Mouse (Mus musculus) brain, embryonic 18.5 days (tissue): ENCODE data around the gene Uxs1.

Experiments
- DNase-seq: peaks from one replicate; pipeline ENCODE4 v3.0.0-alpha.2; 2012; ENCODE audit warnings: low read depth, low spot score

The Uxs1 gene

DNA sequence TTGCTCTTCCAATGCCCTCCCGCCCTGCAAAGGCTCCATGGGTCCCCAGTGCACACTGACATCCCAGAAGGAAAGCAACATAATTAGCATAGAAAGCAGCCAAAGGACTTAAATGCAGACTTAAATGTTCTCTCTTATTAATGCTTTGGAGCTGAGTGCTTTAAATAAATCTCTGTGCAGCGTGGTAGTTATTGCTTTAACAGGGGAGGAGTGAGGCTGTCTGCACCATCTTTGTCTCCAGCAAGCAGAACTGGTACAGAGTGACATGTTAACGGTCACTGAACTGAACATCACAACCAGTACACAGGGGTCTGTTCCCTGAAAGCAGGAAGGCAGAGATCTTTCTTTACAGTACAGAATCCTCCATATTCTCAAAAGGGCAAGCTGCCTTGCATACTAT lies 29.6 kb downstream of the Uxs1 start:
- no peak for DNase-seq

DNA sequence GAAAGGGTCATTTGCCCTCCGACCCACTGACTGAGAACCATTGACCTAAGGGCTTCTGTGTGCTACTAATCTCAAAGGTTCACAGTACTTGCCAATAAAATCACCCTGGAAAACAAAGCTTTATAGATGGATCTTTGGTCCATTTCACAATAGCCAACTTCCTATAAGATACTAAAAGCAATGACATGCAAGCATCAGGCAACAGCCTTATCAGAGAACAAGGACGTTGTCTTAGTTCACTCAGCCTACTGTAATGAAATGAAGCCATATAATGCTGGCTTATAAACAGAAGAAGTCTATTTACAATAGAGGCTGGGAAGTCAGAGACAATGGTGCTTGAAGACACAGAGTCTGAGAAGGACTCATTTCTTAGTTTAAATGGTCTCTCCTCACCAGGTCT lies 37.8 kb downstream of the Uxs1 start:
- DNase-seq = no peak

DNA sequence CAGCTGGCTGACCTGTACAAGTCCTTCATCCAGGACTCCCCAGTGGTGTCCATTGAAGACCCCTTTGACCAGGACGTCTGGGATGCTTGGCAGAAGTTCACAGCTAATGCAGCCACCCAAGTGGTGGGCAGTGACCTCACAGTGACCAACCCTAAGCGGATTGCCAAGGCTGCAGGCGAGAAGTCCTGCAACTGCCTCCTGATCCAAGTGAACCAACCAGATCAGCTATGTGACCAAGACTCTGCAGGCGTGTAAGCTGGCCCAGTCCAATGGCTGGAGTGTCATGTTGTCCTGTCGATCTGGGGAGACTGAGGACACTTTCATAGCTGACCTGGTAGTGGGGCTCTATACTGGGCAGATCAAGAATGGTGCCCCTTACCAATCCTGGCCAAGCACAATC lies 40.9 kb downstream of the Uxs1 start:
- no peak for DNase-seq

DNA sequence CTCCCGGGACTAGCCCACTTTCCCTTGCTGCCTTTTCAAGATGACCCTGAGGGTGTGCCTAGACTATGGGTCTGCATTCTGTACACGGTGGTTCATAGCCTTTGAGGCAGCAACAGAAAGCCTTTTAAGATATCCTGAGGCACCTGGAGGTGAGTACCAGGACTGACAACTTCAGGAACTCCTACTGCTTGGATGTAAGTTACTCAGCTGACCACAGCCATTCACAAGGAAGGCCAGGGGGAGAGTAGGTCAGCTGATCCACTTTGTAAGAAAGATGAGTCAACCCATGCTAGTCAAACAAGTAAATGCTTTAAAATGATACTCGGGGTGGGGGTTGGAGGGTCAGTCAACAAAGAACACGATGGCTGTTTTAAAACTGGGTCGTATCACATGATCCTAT lies 42.3 kb downstream of the Uxs1 start:
- no peak for DNase-seq

DNA sequence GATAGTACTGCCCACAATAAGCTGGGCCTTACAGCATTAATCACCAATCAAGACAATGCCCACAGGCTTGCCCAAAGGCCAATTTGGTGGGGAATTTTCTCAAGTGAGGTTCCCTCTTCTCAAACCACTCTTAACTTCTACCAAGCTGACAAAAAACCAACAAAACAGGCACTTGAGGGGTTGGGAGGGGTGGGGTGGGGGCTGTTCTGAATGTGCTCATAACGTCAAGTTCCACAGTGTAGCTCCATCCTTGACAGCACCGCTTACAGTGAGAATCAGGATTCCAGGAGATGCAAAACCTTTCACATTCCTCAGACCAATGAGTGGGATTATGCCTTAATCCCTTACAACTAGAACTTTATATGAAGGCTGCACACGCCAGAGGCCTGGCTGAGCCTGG lies 44.4 kb downstream of the Uxs1 start:
- DNase-seq = no peak

DNA sequence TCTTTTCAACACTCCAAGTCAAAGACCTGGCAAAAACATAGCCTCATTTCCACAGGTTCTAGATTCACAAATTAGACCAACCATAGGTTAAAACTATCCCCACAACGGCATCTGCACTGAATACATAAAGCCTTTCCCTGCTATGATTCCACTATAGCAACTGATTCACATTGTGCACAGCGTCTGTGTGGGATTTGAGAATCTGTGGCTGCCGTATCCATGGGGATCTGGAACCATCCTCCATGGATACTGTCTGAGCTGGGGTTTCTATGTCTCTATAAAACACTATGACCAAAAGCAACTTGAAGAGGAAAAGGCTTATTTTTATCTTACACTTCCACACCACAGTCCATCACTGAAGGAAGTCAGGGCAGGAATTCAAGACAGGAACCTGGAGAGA lies 44.9 kb downstream of the Uxs1 start:
- DNase-seq = no peak

DNA sequence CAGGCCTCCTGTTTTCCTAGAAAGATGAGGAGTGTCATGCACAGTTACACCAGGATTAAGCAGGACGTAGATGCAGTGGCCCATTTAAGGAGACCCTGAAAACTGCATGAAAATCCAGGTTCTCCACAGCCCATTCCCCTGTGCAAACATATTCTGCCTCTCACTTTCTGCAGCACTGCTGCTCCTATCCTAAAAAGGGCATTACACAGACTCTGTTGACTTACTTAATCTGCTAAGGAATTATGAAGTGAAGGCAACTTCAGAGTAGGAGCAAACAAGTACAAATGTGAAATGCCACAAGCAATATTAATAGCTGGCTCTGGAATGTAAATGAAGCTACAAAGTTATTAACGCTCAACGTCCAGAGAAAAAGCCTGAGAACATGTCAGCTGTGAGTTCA lies 45.9 kb downstream of the Uxs1 start:
- no peak for DNase-seq

DNA sequence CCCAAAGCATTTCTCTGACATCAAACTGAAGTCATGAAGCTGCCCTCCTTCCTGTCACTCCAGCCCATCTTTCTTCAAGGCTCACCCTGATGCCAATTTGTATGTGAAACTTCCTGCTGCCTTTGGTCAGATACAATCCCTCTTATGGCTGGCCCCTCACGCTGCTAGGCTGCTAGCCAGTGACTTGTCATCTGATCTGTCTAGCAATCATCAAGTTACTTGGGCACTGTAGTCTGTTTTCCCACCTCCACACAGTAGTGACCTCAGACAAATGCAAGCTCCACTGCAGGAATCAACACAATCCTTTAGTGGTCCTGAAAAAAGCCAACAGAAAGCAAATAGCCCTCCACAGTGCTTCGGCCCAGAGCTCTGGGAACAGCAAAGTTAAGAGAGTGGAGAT lies 46.4 kb downstream of the Uxs1 start:
- DNase-seq = no peak

DNA sequence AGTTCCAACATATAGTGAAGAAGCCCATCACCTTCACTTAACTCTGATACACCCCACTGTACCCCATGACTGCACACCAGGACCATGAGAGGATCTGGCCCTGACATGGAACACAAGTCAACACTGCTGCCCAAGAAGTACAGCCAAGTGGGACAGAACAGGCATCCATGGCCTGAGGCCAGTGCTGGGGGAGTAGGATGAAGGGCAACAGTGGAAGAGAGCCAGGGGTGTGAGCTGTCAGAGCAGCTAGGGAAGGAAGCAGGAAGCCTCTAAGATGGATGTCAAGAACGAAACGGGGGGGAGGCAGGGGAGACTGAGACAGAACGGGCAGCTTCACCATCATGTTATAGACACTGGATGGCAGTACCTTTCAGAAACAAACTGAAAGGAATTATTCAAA lies 51.5 kb downstream of the Uxs1 start:
- DNase-seq = no peak

DNA sequence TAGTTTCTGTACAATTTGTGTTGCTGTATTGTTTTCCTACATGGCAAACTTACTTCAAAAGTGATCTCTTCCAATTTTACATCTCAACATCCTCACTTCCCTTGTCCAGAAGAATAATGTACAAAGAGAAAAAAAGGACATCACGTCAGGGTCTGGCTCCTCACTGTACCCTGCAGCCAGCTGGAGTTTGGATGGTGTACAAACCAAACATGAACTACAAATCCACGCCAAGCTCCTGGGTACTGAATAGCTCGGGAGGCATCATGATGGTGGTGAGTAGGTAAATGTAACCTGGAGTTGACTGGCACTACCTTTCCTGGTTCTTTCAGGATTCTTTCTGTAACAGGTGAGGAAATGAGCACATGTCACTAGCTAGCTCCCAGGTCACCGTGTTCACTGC lies 53.5 kb downstream of the Uxs1 start:
- no peak for DNase-seq

DNA sequence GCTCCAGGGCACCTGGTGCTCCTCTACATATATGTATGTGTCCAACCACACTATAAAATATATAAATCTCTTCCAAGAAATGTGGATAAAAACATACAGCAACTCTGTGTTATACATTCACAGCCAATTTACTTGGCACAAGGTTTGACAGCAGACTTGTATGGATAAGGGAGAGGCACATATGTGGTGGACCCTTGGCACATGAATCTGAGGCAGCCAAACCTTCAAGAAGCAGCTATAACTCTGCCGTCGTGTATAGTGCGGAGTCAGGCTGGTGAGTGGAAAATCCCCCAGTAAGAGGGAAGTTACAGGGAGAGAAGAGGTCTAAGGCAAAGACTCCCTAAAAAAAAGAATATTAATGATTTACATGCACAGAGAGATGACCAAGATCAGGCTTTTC lies 54.9 kb downstream of the Uxs1 start:
- DNase-seq = peak; percentile 16

DNA sequence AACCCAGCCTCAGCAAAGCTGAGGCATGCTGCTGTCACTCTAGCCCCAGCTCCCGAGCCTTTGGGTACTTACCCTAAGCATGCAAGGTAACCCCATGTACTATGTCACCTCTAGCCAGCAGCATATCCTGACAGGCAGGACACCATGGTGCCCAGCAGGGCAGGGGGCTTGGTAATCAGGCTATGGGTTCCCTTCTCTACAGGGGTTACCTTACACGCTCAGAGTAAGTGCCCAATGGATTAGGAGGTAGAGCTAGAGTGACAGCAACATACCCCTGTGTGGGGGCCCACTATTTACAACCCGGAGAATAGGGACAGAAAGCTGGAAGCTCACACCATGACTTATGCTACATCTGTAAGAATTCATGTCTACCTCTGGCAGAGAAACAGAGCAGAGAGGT lies 57.6 kb downstream of the Uxs1 start:
- DNase-seq = no peak

DNA sequence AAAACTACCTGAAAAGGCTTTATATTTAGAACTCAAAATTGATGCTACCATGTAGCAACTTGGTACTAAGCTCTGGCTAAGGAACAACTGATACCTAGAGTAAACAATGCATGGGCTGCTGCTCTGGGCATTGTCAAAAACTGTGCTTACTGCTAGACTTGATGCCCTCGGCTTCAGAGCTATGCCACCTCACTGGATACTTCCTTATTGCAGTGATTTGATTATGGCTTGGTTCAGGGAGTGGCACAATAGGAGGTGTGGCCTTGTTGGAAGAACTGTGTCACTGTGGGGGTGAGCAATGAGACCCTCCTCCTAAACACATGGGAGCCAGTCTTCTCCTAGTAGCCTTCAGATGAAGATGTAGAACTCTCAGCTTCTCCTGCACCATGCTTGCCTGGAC lies 58.3 kb downstream of the Uxs1 start:
- DNase-seq = no peak

DNA sequence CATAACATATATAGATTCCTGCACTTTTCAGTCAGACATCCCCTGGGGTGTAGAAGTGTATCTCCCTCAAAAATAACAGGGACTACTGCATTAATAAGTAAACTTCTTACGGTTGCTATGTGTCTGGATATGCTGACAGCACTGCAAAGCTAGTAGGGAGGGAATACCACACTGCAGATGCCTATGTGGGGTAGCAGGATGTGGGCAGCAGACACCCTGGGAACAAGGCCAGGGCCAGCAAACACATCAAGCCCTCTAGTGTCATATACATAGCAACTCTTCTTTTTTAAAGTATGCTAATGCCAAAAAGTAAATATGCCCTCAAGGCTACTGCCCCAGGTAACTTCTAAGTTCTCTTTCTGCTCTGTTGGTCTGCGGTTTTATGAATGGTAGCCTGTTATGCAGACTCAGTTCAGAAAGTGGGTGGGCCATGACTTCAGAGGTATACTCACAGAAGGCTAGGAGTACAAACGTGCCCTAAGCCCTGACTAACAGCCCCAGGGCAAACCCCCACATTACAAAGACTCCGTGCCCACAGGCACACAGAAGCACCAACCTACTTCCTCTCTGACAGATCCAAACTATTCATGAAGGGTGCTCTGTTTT lies 59.1 kb downstream of the Uxs1 start:
- DNase-seq = no peak

DNA sequence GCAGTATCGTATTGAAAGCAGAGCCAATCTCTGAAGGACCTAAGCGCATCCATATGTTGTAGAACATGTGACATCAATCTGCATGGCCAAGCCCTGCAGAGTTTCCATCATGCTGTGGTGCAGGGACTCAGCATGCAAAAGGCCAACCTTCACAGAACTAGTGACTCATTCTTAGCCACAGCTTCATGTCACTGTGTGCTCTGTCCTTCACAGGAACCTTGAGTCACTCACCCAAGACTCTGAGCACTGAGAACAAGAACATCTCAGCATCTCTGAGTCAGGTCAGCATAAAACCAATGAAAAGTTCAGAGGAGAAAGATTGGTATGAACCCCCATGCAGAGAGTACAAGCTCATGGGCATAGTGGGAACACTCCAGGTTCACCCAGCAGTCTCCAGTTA lies 61.3 kb downstream of the Uxs1 start:
- DNase-seq = no peak

DNA sequence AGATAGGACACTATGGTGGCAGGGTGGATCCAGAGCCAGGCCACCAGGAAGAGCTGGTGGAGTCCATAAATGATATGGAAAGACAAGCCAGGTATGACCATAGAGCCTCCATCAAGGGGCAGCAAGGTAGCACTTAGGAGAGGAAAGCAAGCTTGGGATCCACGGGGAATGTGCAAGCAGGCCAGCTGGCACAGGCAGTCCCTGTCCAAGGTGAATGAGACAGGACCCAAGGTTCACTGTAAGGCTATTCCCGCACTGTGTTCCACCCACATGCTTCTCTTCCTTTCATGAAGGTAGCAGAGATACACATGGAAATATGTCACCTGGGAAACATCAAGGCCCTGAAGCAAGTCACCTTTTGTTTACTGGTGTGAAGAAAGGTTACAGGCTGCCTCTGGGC lies 63.1 kb downstream of the Uxs1 start:
- DNase-seq = no peak

DNA sequence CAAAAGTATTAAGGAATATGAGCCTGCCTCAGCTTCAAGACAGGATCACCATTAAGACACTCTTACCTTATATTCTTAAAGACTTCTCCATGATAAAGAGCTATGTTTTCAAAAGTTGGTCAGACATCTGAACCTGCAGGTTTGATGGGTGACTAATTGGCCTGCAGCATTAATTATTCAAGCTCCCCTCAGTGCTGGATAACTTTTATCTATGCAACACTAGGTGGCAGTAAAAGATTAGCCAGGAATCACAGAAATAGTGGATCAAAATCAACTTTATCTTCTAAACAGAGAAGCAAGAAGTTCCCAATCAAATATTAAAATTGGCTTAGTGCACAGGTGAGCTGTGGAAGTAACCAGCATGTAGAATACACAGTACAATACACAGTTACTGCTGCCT lies 67.5 kb downstream of the Uxs1 start:
- DNase-seq = no peak

DNA sequence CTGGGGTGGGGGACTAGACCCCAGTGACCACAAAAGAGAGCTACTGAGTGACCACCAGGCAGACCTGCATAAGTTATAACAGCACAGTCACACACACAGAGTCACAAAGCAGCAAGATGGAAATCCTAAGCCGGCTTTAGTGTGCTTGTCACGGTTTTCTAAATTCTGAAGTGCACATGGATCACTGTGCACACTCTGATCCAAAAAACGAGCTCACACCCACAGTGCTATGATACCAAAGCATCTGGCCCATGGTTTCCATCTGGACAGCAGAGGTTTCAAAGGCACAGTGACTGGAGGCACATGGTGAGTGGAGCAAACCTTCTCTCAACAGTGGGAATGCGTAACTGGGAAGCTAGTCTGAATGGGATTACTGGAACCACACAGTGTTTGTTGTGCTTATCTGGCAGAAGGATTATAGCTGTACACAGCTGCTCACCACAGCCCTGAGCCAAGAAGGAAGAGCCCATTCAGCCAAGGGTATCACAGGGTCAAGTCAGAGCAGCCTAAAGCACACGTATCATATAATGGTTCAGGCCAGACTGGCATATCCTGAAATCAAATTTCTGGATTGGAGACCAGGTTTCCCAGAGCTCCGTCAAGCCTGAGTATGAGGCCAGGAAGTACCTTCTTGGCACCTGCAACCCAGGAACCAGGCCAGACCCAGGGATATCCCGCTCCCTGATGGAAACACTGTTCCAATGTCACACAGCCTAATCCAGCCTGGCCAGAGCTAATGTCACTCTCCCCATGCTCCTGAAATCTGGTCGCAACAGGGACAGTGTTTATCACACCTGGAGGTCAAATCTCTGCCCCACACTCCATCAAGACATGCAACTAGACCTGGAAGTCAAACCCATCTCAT lies 72.9 kb downstream of the Uxs1 start:
- no peak for DNase-seq

DNA sequence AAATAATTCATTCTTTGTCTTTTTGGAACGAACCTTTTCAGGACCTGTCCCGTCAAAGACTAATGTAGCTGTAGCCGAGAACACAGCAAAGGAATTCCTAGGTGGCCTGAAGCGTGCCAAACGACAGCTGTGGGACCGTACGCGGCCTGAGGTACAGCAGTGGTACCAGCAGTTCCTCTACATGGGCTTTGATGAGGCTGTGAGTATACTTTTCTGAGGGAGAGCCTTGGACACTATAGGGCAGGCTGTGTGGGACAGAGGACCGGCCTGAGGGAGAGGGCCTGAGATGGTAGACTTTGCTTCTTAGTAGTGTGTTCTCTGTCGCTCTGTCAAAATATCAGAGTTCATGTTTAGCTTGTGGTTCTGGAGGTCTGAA lies 89.1 kb downstream of the Uxs1 start:
- DNase-seq = no peak

DNA sequence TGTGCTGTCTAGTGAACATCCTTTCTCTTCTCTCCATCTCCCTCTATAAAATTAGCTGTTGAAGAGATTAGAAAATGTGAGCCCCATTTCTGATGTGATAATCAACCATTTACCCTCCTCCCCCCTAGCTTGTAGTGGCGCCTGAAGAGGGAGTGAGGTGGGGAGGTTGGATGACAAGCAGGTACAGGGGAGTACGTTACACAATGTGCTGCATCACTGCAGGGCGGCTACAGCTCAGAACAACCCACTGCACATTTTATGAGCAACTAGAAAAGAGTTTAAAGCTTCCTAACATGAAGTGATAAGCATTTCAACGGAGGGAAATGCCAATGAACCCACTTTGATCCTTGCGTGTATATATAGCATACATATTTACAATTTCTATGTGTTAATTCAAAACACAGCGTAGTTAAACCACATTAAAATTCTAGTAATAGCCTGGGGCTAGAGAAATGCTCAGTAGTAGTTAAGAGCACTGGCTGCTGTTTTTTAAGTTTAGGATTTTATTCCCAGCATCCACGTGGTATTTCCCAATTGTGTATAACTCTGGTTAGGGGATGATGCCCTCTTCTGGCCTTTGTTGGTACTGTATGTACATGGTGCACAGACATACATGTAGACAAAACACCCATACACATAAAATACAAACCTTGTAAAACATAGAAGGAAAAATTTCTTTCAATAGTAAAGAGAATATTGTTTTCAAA lies 89.6 kb downstream of the Uxs1 start:
- DNase-seq = peak; percentile 43

DNA sequence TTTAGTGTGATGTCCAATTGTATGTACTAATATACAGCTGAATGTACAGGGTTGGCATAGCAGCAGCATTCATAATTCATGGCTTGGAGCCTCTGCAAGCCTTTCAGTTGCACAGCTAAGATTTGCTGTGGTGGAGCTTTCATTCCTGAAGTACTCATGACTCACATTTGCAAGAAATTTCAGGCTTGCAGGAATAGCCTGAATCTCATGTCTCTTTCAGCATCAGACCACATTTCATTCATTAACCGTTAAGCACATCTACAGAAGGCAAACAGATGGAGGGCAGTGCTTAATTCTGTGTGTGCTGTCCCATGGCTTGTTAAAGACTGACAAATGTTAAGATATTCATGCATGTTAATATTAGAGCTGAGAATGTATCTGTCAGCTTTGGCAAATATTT lies 94.9 kb downstream of the Uxs1 start:
- peak; percentile 39 for DNase-seq

DNA sequence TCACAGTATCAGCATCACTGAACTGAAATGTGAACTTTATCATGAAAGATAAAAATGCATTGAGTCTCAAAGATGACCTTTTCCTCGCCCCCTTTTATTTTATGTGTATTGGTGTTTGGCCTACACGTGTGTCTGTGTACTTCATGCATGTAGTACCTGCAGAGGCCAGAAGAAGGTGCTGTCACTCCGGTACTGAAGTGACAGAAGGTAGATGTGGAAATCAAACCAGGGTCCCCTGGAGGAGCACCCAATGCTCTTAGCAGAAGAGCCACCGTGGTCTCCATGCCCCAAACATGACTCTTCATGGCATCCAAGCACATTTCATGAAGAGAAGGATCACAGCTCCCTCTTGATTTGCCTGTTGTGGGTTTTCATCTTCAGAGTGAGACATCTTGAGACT lies 95.5 kb downstream of the Uxs1 start:
- DNase-seq = no peak

DNA sequence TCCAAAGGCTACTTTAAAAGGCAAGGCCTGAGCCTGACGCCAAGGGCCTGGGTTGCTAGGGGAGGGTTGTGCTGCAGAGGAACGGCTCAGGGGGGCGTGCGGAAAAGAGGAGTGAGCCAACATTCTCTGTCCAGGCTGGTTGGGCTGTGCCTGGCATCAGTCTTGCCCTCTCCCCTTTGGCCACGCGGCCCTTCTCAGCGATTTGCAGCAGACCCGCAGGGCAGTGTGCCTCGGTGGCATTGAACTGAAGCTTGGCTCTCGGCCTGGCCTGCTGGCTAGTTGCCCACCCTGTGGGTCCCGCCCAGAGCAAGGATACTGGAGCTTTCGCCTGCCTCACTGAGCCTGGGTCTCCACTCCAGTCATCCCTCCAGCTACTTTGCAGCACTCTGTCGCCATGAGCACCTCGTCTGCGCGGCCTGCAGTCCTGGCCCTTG lies 97.1 kb downstream of the Uxs1 start, which contains the start of gene 1500015O10Rik:
Gene 1500015O10Rik (plus strand): TSS at position 112 of the 434 bp plus-strand sequence.
- DNase-seq = peak; percentile 49
